ENCODE assay signal across 14 mouse cellular contexts in the genomic region with DNA sequence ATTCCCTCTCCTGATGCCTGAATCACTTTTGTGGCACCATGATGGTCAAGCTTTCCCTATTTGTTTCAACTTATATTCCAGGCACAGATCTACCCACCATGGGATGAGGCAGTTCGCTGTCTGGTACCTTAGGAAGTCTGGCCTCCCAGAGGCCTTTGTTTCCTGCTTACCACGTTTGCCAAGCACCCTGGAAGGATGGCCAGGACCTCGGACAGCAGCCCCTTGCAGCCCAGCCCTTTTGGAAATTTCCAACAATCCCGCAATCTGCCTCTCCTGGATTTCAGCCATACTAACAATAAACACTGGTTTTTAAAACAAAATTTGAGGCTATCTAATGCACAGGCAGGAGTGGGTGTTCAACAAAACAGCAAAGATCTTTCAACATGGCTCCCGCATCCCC.
DNase-seq lines count a peak whose midpoint lies in the region; TF ChIP-seq lines count a peak whose summit lies in the region.
"Had no signal": no experiment of that assay in that cellular context is flagged by ENCODE, and none has a peak within 500 bp of the region (broad histone marks: within the 10 kb centered on the region; RNA-seq: fewer than 3 reads in every experiment).

No protein-coding gene starts in this region.

- no peaks in the 10 kb centered on the region for H3K4me1 ChIP-seq in kidney, adult 2 months (ENCODE audit: control insufficient read depth, insufficient read depth, low read length)
- peaks cover 2% of the 10 kb centered on the region for H3K4me1 ChIP-seq in embryonic facial prominence, embryonic 10.5 days
- H3K4me1 ChIP-seq: heart, embryonic 15.5 days; liver, embryonic 15.5 days had no signal

- DNase-seq in adrenal gland, postnatal 10 days: peak; percentile 56
- DNase-seq in adrenal gland, adult 18-20 months (ENCODE audit: low spot score in 2 of 2): no peak
- peak; percentile 79 to 81 for DNase-seq in kidney, postnatal 4 days
- no peak for DNase-seq in kidney, adult 2 months
- DNase-seq in 3T3-L1 (ENCODE audit: low read depth, low spot score): peak; percentile 36
- peak; percentile 59 for DNase-seq in embryonic facial prominence, embryonic 10.5 days (ENCODE audit: low spot score)
- no peak for DNase-seq in thymus, postnatal 10 days (ENCODE audit: low spot score in 2 of 2)
- DNase-seq in layer of hippocampus, adult 11-12 months (ENCODE audit: low spot score): no peak
- DNase-seq: cerebellum, adult 11 months; gastrocnemius, postnatal 25 days had no signal

- TF ChIP-seq CTCF in kidney, adult 2 months (conservative IDR thresholded peaks at IDR 0.05; ENCODE audit: insufficient read depth, insufficient read length, low read depth, low read length): no peak

- no peak for TF ChIP-seq POLR2A in kidney, adult 2 months (IDR thresholded peaks at IDR 0.05; ENCODE audit: low read depth, low read length)

- no peaks in the 10 kb centered on the region for H3K36me3 ChIP-seq in kidney, adult 2 months (ENCODE audit: control insufficient read depth, insufficient read depth, low read length)
- H3K36me3 ChIP-seq in embryonic facial prominence, embryonic 10.5 days (replicated peaks): no peaks in the 10 kb centered on the region
- H3K36me3 ChIP-seq: G1E; heart, embryonic 15.5 days; liver, embryonic 15.5 days; midbrain, embryonic 12.5 days had no signal

- H3K9me3 ChIP-seq in embryonic facial prominence, embryonic 10.5 days: no peaks in the 10 kb centered on the region
- H3K9me3 ChIP-seq: G1E; heart, embryonic 15.5 days; liver, embryonic 15.5 days; midbrain, embryonic 12.5 days had no signal

- WGBS in kidney, adult 2 months: 27% methylated on average over 5 of the region's 5 CpGs
- 36% methylated on average over 5 of the region's 5 CpGs for WGBS in embryonic facial prominence, embryonic 10.5 days

- no peak overlapping the region for H3K27ac ChIP-seq in kidney, adult 2 months (ENCODE audit: insufficient read depth, low read depth, low read length)
- no peak overlapping the region for H3K27ac ChIP-seq in embryonic facial prominence, embryonic 10.5 days (replicated peaks)
- H3K27ac ChIP-seq: heart, embryonic 15.5 days; liver, embryonic 15.5 days; midbrain, embryonic 12.5 days had no signal

- no peak overlapping the region for H3K4me3 ChIP-seq in kidney, adult 2 months (ENCODE audit: insufficient read depth, low read depth, low read length)
- no peak overlapping the region for H3K4me3 ChIP-seq in embryonic facial prominence, embryonic 10.5 days
- H3K4me3 ChIP-seq: heart, embryonic 15.5 days; liver, embryonic 15.5 days; midbrain, embryonic 12.5 days had no signal

- H3K27me3 ChIP-seq in kidney, adult 2 months (replicated peaks; ENCODE audit: control insufficient read depth, insufficient read depth, low read length): no peaks in the 10 kb centered on the region
- no peaks in the 10 kb centered on the region for H3K27me3 ChIP-seq in embryonic facial prominence, embryonic 10.5 days (replicated peaks; ENCODE audit: low read depth, poor library complexity, severe bottlenecking)
- H3K27me3 ChIP-seq: heart, embryonic 15.5 days; liver, embryonic 15.5 days; midbrain, embryonic 12.5 days had no signal

Comparison
In these comparisons a context has a peak if more than half of its experiments do, and no peak if none do; other contexts are left out.
1. DNase-seq: peak in adrenal gland, postnatal 10 days (single experiment), kidney, postnatal 4 days (2 of 2), 3T3-L1 (single experiment) and embryonic facial prominence, embryonic 10.5 days (single experiment); none in adrenal gland, adult 18-20 months (0 of 2), kidney, adult 2 months (single experiment), thymus, postnatal 10 days (0 of 2) and layer of hippocampus, adult 11-12 months (single experiment).